Mouse (Mus musculus): ENCODE measurements around the gene Spata33. TPM values are rescaled to one million over a fixed set of nuclear protein-coding genes. Genes with fewer than 3 reads are reported as not detected.

Spata33 gene
- polyA plus RNA-seq, 2 experiments from 2014 or later, result not detected

Other genes starting within 250 kb of the Spata33 start
- gene Ankrd11, start 170.6 kb upstream of the Spata33 start, polyA plus RNA-seq (2017; shearing (Covaris generic)), result 10 to 100 TPM; 75.8 to 77.3 TPM
- 10 to 100 TPM; 11.4 to 21.1 TPM for gene Spg7, start 149.9 kb upstream of the Spata33 start, polyA plus RNA-seq (2017; shearing (Covaris generic))
- 1,000 to 10,000 TPM; 2,503 to 2,608 TPM for gene Rpl13, start 110.5 kb upstream of the Spata33 start, polyA plus RNA-seq (2017; shearing (Covaris generic))
- gene Cpne7, start 95.5 kb upstream of the Spata33 start, polyA plus RNA-seq (2017; shearing (Covaris generic)), result 1 to 10 TPM in 1 of 2 experiments, under 1 TPM in 1; 0.65 to 2.2 TPM
- not detected for gene Sult5a1, start 54.5 kb upstream of the Spata33 start, polyA plus RNA-seq (2017; shearing (Covaris generic))
- not detected for gene Dpep1, start 26.6 kb upstream of the Spata33 start, polyA plus RNA-seq (2017; shearing (Covaris generic))
- 100 to 1,000 TPM; 108 to 109 TPM for gene Chmp1a, start 69 bp upstream of the Spata33 start, polyA plus RNA-seq (2017; shearing (Covaris generic))
- 10 to 100 TPM; 12.0 to 21.3 TPM for gene Cdk10, start 12.0 kb downstream of the Spata33 start, polyA plus RNA-seq (2017; shearing (Covaris generic))
- gene Spata2l, start 23.4 kb downstream of the Spata33 start, polyA plus RNA-seq (2017; shearing (Covaris generic)), result 1 to 10 TPM; 7.7 to 8.8 TPM
- 1 to 10 TPM; 3.6 to 4.7 TPM for gene Zfp276, start 41.4 kb downstream of the Spata33 start, polyA plus RNA-seq (2017; shearing (Covaris generic))
- 1 to 10 TPM; 7.1 to 7.2 TPM for gene Vps9d1, start 41.5 kb downstream of the Spata33 start, polyA plus RNA-seq (2017; shearing (Covaris generic))
- gene Fanca, start 105.7 kb downstream of the Spata33 start, polyA plus RNA-seq (2017; shearing (Covaris generic)), result 1 to 10 TPM; 4.2 to 5.3 TPM
- gene Spire2, start 119.9 kb downstream of the Spata33 start, polyA plus RNA-seq (2017; shearing (Covaris generic)), result not detected
- 10 to 100 TPM; 84.9 to 92.3 TPM for gene Tcf25, start 160.9 kb downstream of the Spata33 start, polyA plus RNA-seq (2017; shearing (Covaris generic))
- gene Mc1r, start 194.3 kb downstream of the Spata33 start, polyA plus RNA-seq (2017; shearing (Covaris generic)), result not detected
- gene Tubb3, start 198.6 kb downstream of the Spata33 start, polyA plus RNA-seq (2017; shearing (Covaris generic)), result under 1 TPM; 0.53 to 0.68 TPM
- gene Def8, start 210.7 kb downstream of the Spata33 start, polyA plus RNA-seq (2017; shearing (Covaris generic)), result 10 to 100 TPM in 1 of 2 experiments, 1 to 10 TPM in 1; 5.6 to 11.1 TPM